Mouse (Mus musculus): ENCODE data around the gene Gm9048.

Gene Gm9048

GRCm38 (mm10) chr10:118348579-118348978 is at the start of gene Gm9048:
Gene Gm9048, minus strand, starts transcription at chr10:118348679.
- 71% methylated on average over 1 of the region's 14 CpGs for WGBS

- WGBS: 2% methylated on average over 10 of the region's 10 CpGs
These were observed 22.0 kb upstream of the Gm9048 start for GRCm38 (mm10) chr10:118370443-118370842.

GRCm38 (mm10) chr10:118369518-118369917 is 21.0 kb upstream of the Gm9048 start:
- WGBS: 88% methylated on average over 9 of the region's 9 CpGs

- 100% methylated on average over 1 of the region's 11 CpGs for WGBS
These were observed 5.5 kb upstream of the Gm9048 start, which contains the start of gene Gm9049 for GRCm38 (mm10) chr10:118354005-118354404. Gene Gm9049, minus strand, starts transcription at chr10:118354105.

- no CpG with 5 or more reads among the region's 14 CpGs for WGBS
These were observed 5.3 kb downstream of the Gm9048 start, which contains the start of gene Gm9046 for GRCm38 (mm10) chr10:118343155-118343554. Gene Gm9046, minus strand, starts transcription at chr10:118343255.

GRCm38 (mm10) chr10:118337731-118338130 is 10.7 kb downstream of the Gm9048 start, which contains the start of gene Gm9045:
Gene Gm9045, minus strand, starts transcription at chr10:118337831.
- WGBS: no CpG with 5 or more reads among the region's 14 CpGs

- no CpG with 5 or more reads among the region's 14 CpGs for WGBS
These were observed 16.2 kb downstream of the Gm9048 start, which contains the start of gene Gm9044 for GRCm38 (mm10) chr10:118332308-118332707. Gene Gm9044, minus strand, starts transcription at chr10:118332408.

GRCm38 (mm10) chr10:118326869-118327268 is 21.6 kb downstream of the Gm9048 start, which contains the start of gene Gm9040:
Gene Gm9040, minus strand, starts transcription at chr10:118326969.
- no CpG with 5 or more reads among the region's 11 CpGs for WGBS

- 82% methylated on average over 8 of the region's 8 CpGs for WGBS
These were observed 29.5 kb downstream of the Gm9048 start for GRCm38 (mm10) chr10:118319024-118319423.

GRCm38 (mm10) chr10:118302133-118302532 is 46.3 kb downstream of the Gm9048 start:
- 68% methylated on average over 2 of the region's 2 CpGs for WGBS

Measured in cerebral cortex, adult 2 months (tissue).